Mouse (Mus musculus) hindbrain, embryonic 15.5 days (tissue): Measurements from ENCODE around the gene Olig2. TPM values are rescaled to one million over a fixed set of nuclear protein-coding genes. Genes with fewer than 3 reads are reported as not detected.
"Not testable (repeated sequence)": the region's sequence is repeated elsewhere in the genome, so short reads cannot be mapped to it uniquely, and the experiment has no call there.

ENCODE experiments used
- ATAC-seq: fragments of 200-750 bp; cut with Nextera tagmentation; 2 replicates; pipeline ENCODE4 v1.8.0; 2017; ENCODE audit warnings: low read depth, moderate number of reproducible peaks, moderate TSS enrichment; ENCODE audit not compliant: low FRiP score
- H3K27ac ChIP-seq: fragments of 300-500 bp; sonication (generic); replicated peaks from 2 replicates; pipeline ENCODE4 v1.5.1; 2015; ENCODE audit warnings: mild to moderate bottlenecking, inconsistent platforms
- H3K27me3 ChIP-seq: fragments of 300-500 bp; sonication (generic); 2 replicates; pipeline ENCODE4 v1.6.1; 2015; ENCODE audit warnings: control low read depth, inconsistent platforms
- H3K36me3 ChIP-seq: fragments of 300-500 bp; sonication (generic); 2 replicates; pipeline ENCODE4 v1.6.1; 2015; ENCODE audit warnings: control low read depth, inconsistent platforms
- H3K4me1 ChIP-seq: fragments of 300-500 bp; sonication (generic); replicated peaks from 2 replicates; pipeline ENCODE4 v1.6.1; 2015; ENCODE audit warnings: control low read depth, inconsistent platforms
- H3K4me2 ChIP-seq: fragments of 300-500 bp; sonication (generic); 2 replicates; pipeline ENCODE4 v1.6.1; 2015; ENCODE audit warnings: moderate library complexity, mild to moderate bottlenecking, inconsistent platforms
- H3K4me3 ChIP-seq: fragments of 300-500 bp; sonication (generic); 2 replicates; pipeline ENCODE4 v1.5.1; 2015; ENCODE audit warnings: mild to moderate bottlenecking, inconsistent platforms
- H3K9ac ChIP-seq: fragments of 300-500 bp; sonication (generic); 2 replicates; pipeline ENCODE4 v1.6.1; 2015; ENCODE audit warnings: inconsistent platforms
- H3K9me3 ChIP-seq: fragments of 300-500 bp; sonication (generic); 2 replicates; pipeline ENCODE4 v1.6.1; 2016; ENCODE audit warnings: control low read depth, inconsistent platforms
- WGBS: fragments of 180-500 bp; shearing (Covaris S2); methylation state at CpG from one replicate; pipeline ENCODE4 v1.1.7; 2015; 5-methylcytosine and 5-hydroxymethylcytosine counted together
- polyA plus RNA-seq: library from polyadenylated mRNA; unstranded; fragments of >200 nt; fragmentation: Nextera tagmentation; extraction: Ambion mirVana; gene quantifications from 2 replicates; pipeline ENCODE4 v1.2.1, GENCODE M21; 2015

Olig2 gene
- polyA plus RNA-seq, 1 experiment from 2014 or later, result 15.6 TPM

DNA sequence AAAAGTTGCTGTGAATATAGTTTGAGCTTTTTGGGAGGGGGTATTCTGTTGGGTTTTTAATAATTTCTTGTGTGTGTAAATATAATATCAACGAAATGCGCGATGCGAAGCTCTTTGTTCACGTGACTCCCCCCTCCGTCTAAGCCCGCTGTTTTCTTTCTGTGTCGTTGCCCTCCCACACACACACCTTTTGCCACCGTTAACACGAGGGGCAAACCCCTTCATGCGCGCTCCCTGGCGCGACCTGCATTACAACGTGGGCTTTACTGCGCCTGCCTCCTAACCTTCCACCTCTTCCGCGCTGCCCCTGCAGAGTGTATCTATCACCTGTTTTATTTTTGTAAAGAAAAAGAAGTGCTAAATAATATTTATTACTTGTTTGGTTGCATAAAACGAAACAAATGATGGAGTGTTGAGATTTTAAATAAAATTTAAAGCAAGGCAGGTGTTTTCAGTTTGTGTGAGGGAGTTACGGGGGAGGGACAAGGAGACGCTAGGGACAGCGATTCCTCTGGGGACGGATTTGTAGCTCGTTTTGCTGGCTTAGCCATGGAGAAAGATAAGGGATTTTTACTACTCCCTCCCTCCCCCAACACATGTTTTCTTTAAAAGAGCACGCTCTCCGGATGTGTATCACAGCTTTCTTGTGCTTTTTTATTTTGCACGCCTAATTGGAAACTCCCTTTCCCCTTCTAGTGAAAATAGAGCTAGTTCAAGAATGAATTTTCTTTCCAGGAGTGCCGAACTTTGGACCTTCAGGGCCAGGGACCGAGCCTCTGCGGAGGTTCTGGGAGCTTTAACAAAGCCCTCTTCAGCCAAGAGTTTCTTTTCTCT, 3.2 kb downstream of the Olig2 start:
- no peaks in the 10 kb centered on the region for H3K9me3 ChIP-seq
- peaks cover 90% of the 10 kb centered on the region for H3K27me3 ChIP-seq
- H3K27ac ChIP-seq, result no peak overlapping the region
- H3K9ac ChIP-seq, result 0 out of 2 replicates have a peak overlapping the region, but pooled peaks have one; percentile 17
- H3K36me3 ChIP-seq, result no peaks in the 10 kb centered on the region
- peak overlapping the region; percentile 33 for H3K4me3 ChIP-seq
- H3K4me1 ChIP-seq, result peaks cover 32% of the 10 kb centered on the region
- 0 out of 2 replicates have a peak overlapping the region, but pooled peaks have one; percentile 14 for H3K4me2 ChIP-seq
- no peak for ATAC-seq
- 2% methylated on average over 30 of the region's 30 CpGs for WGBS

DNA sequence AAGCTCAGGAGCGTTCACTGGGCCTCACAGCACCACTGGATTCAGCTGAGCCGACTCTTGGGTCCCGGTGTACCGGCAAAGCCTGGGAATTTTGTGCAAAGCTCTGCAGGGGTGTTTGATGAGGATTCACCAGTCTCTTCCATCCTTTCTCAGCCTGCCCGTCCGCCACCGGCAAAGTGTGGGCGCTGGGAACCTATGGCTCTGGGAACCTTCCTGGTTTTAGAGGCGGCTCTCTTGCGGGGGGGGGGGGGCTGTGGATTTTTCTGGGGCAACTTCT, 3.8 kb downstream of the Olig2 start:
- Histone ChIP-seq H3K4me2 (peak overlapping the region; percentile 14; the same call in 1 of the 2 replicates), H3K27me3 (peaks cover 91% of the 10 kb centered on the region), H3K9ac (no peak overlapping the region), H3K27ac (no peak overlapping the region), H3K4me1 (peaks cover 32% of the 10 kb centered on the region), H3K9me3 (no peaks in the 10 kb centered on the region), H3K4me3 (peak overlapping the region; percentile 33), H3K36me3 (no peaks in the 10 kb centered on the region)
- ATAC-seq, result no peak
- WGBS, result 3% methylated on average over 10 of the region's 10 CpGs

DNA sequence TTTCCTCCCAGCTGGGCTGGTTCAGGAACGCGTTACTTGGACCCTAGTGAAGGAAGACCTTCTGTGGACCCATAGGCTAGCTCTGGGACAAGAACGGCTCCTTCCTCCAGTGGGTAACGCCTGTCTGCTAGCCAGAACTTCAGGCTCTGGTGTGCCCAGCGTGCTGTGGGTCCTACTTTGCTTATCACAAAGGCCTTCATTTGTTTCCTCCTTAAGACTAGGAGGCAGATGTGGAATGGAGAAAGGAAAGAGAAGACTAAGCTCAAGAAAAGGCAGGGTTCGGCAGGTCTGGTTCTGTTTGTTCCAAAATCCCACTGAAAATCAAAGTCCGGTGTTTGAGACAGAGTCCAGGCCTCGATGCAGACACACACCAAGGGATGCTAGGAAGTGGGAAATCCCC, 4.4 kb downstream of the Olig2 start:
- Histone ChIP-seq H3K4me2 (peak overlapping the region; percentile 14; the same call in 1 of the 2 replicates), H3K9me3 (no peaks in the 10 kb centered on the region), H3K4me1 (peaks cover 30% of the 10 kb centered on the region), H3K27ac (no peak overlapping the region), H3K27me3 (peaks cover 91% of the 10 kb centered on the region), H3K36me3 (no peaks in the 10 kb centered on the region), H3K4me3 (0 out of 2 replicates have a peak overlapping the region, but pooled peaks have one; percentile 6), H3K9ac (no peak overlapping the region)
- ATAC-seq, result no peak
- WGBS, result 11% methylated on average over 8 of the region's 8 CpGs

DNA sequence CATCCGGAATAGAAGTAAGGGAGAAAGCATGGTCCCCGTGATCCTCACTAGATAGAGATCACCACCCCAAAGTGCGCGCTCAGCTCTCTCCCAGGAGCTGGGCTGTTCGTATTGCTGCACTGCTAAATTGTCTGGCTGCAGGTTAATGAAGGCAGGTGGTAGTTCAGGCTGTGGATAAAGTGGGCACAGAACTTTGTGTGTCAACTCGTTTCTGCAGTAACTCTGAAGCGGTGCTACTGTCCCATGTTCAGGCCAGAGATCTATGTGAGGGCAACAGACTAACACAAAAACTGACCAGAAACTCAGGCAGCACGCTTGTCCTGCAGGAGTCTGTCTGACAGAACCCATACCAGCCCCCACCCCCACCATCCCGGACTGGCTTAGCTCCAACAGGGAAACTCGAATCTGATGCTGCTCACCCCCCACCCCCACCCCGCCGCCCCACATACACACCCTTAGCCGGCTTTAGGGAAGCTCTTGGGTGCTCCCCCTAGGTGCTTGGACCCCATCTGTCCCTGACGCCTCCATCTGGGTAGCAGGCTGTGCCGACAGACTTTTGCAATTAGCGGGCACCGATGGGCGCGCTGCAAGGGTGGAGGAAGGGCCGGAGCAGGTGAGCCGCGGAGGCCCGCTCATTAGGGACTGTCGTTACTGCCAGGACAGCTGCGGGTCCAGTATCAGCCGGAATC, 6.7 kb downstream of the Olig2 start:
- ATAC-seq, result 0 out of 2 replicates have a peak, but pooled peaks have one; percentile 27
- 4% methylated on average over 26 of the region's 26 CpGs for WGBS
- Histone ChIP-seq H3K27me3 (peaks cover 96% of the 10 kb centered on the region), H3K36me3 (no peaks in the 10 kb centered on the region), H3K4me2 (peak overlapping the region; percentile 34), H3K9me3 (no peaks in the 10 kb centered on the region), H3K4me3 (peak overlapping the region; percentile 5; the same call in 1 of the 2 replicates), H3K27ac (0 out of 2 replicates have a peak overlapping the region, but pooled peaks have one; percentile 8), H3K4me1 (peaks cover 13% of the 10 kb centered on the region), H3K9ac (no peak overlapping the region)

DNA sequence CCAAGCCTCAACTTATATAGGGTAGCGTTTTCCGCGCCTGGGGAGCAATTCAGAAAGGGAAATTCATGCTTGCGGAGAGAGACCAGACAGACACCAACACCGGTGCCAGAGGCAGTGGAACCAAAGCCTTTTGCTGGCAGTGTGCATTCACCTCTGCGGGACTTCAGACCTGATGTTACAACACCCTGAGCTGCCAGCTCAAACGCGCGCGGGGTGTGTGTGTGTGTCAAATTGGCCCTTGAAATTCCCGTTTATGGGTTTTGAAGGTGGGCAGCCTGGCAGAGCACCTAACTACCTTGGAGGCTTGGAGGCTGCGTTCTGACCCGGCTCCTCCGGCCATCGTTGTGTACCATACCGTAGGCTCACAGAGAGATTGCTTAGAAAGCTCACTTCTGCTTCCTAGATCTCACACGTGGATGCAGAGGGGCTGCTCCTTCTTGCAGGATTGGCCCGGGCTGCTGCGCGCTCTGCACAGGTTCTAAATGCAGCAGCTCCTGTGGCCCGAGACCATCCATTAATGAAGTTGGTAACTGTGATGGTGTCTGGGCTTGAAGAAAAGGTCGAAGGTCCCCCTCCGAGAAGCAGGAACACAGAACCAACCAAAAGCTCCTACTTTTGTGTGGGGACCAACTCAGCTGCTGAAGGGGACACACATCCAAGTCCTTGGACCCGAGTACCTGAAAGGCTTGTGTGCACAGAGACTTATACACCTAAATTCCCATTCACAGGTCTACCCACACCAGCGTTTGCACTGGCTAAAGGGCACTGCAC, 7.4 kb downstream of the Olig2 start:
- Histone ChIP-seq H3K9ac (no peak overlapping the region), H3K9me3 (no peaks in the 10 kb centered on the region), H3K4me3 (peak overlapping the region; percentile 5; the same call in 1 of the 2 replicates), H3K27ac (0 out of 2 replicates have a peak overlapping the region, but pooled peaks have one; percentile 8), H3K4me1 (0 out of 2 replicates have a peak, but pooled peaks cover 9% of the 10 kb centered on the region), H3K27me3 (peaks cover 96% of the 10 kb centered on the region), H3K4me2 (peak overlapping the region; percentile 34), H3K36me3 (no peaks in the 10 kb centered on the region)
- WGBS, result 4% methylated on average over 25 of the region's 25 CpGs
- no peak for ATAC-seq

DNA sequence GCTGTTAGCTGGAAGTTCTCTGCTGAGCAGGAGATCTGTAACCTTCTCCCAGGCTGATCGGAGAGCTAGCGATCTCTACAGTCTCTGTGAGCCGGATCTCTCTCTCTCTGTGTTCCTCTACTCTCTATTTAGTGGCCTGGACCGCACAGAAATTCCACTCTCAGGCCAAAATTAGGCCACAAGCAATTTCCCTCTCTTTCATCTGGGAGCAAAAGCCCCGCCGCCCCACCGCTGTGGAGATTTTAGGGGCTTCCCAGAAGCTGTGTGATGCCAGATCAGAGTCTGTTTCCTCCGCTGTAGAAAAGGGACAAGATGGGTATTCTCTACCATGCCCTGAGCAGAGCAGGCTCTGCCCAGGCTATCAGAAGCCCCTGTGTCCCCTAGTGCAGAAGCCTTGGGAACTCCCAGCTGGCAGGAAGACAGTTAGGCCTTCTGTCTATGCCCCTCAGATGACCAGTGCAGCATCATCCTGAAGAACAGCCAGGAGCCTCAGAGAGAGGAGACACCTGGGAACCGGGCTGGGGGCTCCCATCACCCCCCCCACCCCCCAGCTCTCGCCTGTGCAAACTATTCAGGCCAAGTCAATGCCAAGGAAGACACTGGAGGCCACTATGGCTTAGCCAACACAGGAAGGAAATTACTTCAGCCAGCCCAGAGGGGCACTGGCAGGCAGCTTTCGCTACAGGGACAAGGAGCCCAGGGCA, 8.1 kb downstream of the Olig2 start:
- Histone ChIP-seq H3K27me3 (peaks cover 97% of the 10 kb centered on the region), H3K4me1 (0 out of 2 replicates have a peak, but pooled peaks cover 9% of the 10 kb centered on the region), H3K9me3 (no peaks in the 10 kb centered on the region), H3K27ac (no peak overlapping the region), H3K36me3 (no peaks in the 10 kb centered on the region), H3K4me2 (no peak overlapping the region), H3K4me3 (no peak overlapping the region), H3K9ac (no peak overlapping the region)
- WGBS, result 10% methylated on average over 11 of the region's 11 CpGs
- peak; percentile 53; the same call in 1 of the 2 replicates for ATAC-seq

DNA sequence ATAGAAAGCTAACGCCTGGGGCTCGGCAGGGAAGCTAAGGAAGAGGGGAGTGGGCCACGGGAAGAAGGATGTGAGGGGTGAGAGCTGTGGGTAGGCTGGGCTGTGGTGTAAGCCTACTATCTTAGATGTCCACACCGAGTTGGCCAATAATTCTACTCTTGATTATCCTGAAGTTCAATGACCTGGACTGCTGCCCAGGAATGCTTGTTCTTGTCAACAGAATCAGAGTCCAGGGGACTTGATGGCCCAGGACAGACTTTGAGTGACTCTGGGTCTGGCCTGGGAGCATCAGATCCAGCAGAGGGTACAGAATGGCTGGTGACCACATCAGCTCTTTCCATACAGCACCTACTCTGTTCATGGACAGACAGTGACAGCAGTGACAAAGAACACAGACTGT, 13.8 kb downstream of the Olig2 start:
- H3K36me3 ChIP-seq, result no peaks in the 10 kb centered on the region
- ATAC-seq, result no peak
- WGBS, result 65% methylated on average over 4 of the region's 4 CpGs
- peaks cover 96% of the 10 kb centered on the region for H3K27me3 ChIP-seq
- H3K4me1 ChIP-seq, result no peaks in the 10 kb centered on the region
- H3K9ac ChIP-seq, result no peak overlapping the region
- H3K9me3 ChIP-seq, result no peaks in the 10 kb centered on the region
- H3K4me2 ChIP-seq, result no peak overlapping the region
- no peak overlapping the region for H3K4me3 ChIP-seq
- H3K27ac ChIP-seq, result no peak overlapping the region

DNA sequence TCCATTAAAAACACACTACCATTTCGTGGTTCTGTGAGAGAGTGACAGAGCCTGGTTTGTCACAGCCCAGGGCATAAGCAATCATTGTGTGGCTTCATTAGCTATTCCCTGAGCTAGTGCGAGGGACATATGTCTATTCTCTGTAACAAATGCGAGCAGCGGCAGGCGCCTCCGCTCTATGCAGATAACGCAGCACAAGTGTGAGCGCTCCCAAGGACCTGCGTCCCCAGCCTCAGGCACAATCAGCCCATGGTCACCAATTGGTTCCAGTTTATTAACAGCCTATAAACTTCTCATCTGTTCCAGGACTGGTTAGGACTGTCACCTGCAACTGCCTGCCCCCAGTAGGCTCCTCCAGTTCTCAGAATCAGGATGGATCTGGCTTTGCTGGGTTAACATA, 21.0 kb downstream of the Olig2 start:
- ATAC-seq, result no peak

DNA sequence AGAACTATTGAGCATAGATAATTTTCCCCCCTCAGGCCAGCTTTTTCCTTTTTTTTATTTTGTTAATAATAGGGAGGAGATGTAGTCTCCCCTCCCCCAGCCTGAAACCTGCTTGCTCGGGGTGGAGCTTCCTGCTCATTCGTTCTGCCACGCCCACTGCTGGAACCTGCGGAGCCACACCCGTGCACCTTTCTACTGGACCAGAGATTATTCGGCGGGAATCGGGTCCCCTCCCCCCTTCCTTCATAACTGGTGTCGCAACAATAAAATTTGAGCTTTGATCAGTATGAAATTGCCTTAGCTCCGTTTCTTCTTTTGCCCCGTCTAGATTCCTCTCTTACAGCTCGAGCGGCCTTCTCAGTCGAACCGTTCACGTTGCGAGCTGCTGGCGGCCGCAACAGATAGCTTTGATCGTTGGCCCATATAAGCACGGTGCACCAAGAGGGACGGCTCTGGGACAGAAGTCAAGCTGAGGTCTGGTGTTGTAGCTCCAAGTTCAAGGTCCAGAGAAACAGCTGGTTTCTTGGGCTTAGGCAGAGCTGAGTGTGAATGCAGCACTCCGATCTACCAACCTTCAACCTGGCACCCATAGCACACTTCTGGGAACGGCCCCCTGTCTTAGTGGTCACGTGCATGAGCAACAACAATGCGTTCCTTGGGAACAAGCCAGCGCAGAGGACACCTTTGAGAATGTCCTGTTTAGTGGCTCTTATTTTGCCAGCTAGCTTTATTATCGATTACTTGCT, 30.3 kb downstream of the Olig2 start:
- H3K27ac ChIP-seq, H3K9ac ChIP-seq, H3K9me3 ChIP-seq, H3K36me3 ChIP-seq, H3K4me1 ChIP-seq, ATAC-seq, H3K4me2 ChIP-seq, H3K4me3 ChIP-seq: not testable (repeated sequence)
- 16% methylated on average over 22 of the region's 28 CpGs for WGBS
- H3K27me3 ChIP-seq, result peaks cover 45% of the 10 kb centered on the region

More for the DNA sequence above, 21.0 kb downstream of the Olig2 start:
- Histone ChIP-seq H3K4me1 (no peaks in the 10 kb centered on the region), H3K9ac (no peak overlapping the region), H3K27me3 (peaks cover 63% of the 10 kb centered on the region), H3K9me3 (no peaks in the 10 kb centered on the region), H3K36me3 (no peaks in the 10 kb centered on the region), H3K4me2 (no peak overlapping the region), H3K27ac (no peak overlapping the region), H3K4me3 (no peak overlapping the region)
- WGBS, result 16% methylated on average over 9 of the region's 9 CpGs

DNA sequence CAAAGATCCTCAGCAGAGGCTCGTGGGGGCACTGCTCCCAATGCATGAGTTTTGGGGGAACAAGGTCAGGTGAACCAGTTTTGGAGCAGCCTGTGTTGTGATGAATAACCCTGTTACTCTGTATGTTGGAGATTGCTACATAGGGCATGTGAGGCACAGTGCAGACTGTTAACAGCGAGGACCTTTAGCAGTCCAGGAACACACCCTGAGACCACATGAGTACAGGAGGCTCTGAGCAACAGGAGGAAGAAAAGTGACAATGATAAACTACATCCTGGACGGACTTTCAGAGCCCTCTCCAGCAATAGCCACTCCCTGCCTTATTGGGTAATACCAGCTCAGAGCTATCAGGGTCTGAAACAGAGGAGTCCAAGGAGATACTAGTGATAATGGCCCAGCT, 33.7 kb downstream of the Olig2 start:
- Histone ChIP-seq H3K27me3 (peaks cover 78% of the 10 kb centered on the region), H3K27ac (no peak overlapping the region), H3K4me1 (no peaks in the 10 kb centered on the region), H3K4me2 (no peak overlapping the region), H3K9me3 (no peaks in the 10 kb centered on the region), H3K4me3 (no peak overlapping the region), H3K9ac (no peak overlapping the region), H3K36me3 (no peaks in the 10 kb centered on the region)
- no peak for ATAC-seq
- WGBS, result 65% methylated on average over 3 of the region's 3 CpGs

DNA sequence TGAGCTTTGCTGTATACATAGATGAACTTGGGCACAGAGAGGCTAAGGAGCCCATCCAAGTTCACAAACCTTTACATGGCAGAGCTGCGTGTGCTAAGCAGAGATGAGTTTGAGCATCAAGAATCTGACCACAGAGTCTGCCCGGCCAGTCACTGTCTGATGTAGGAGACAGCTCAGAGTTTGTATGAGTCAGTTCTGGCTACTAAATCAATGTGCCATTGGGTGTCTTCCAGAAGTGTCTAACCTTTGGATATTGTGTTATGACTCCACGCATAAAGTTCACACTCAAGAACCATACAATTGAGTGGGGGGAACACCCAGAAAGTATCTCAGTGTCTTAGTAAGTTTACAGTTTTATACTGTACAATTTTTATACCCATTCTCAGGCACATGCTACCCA, 35.6 kb downstream of the Olig2 start:
- no peak for ATAC-seq
- H3K9ac ChIP-seq, result no peak overlapping the region
- no peak overlapping the region for H3K4me2 ChIP-seq
- H3K4me3 ChIP-seq, result no peak overlapping the region
- peaks cover 93% of the 10 kb centered on the region for H3K27me3 ChIP-seq
- H3K4me1 ChIP-seq, result no peaks in the 10 kb centered on the region
- H3K9me3 ChIP-seq, result no peaks in the 10 kb centered on the region
- no peaks in the 10 kb centered on the region for H3K36me3 ChIP-seq
- WGBS, result 94% methylated on average over 3 of the region's 3 CpGs
- H3K27ac ChIP-seq, result no peak overlapping the region
